Mouse (Mus musculus) retina, adult 2 months (tissue): ENCODE results near the gene Satb2.

ENCODE experiments used
- DNase-seq: peaks from one replicate; pipeline ENCODE4 v3.0.0-alpha.2; 2012; ENCODE audit warnings: low read depth, low spot score

The Satb2 gene

GRCm38 (mm10) chr1:56973593-56973950 lies 4.9 kb downstream of the Satb2 start:
- DNase-seq: no peak

- peak; percentile 64 for DNase-seq
Observed at GRCm38 (mm10) chr1:56972950-56973592, 5.4 kb downstream of the Satb2 start.

- DNase-seq: no peak
Observed at GRCm38 (mm10) chr1:56972251-56972949, 6.0 kb downstream of the Satb2 start.

- no peak for DNase-seq
Observed at GRCm38 (mm10) chr1:56971942-56972250, 6.6 kb downstream of the Satb2 start.

- DNase-seq: no peak
Observed at GRCm38 (mm10) chr1:56971441-56971861, 7.0 kb downstream of the Satb2 start.

GRCm38 (mm10) chr1:56970740-56971141 lies 7.7 kb downstream of the Satb2 start:
- no peak for DNase-seq

GRCm38 (mm10) chr1:56969364-56970360 lies 8.8 kb downstream of the Satb2 start:
- no peak for DNase-seq

- DNase-seq: no peak
Observed at GRCm38 (mm10) chr1:56965879-56966579, 12.4 kb downstream of the Satb2 start.

- DNase-seq: no peak
Observed at GRCm38 (mm10) chr1:56964493-56964892, 14.0 kb downstream of the Satb2 start.

GRCm38 (mm10) chr1:56963291-56963690 lies 15.2 kb downstream of the Satb2 start:
- no peak for DNase-seq

- DNase-seq: no peak
Observed at GRCm38 (mm10) chr1:56958996-56959395, 19.5 kb downstream of the Satb2 start.

- DNase-seq: no peak
Observed at GRCm38 (mm10) chr1:56957942-56958341, 20.5 kb downstream of the Satb2 start.

- no peak for DNase-seq
Observed at GRCm38 (mm10) chr1:56956811-56957210, 21.6 kb downstream of the Satb2 start.

GRCm38 (mm10) chr1:56955739-56956085 lies 22.7 kb downstream of the Satb2 start:
- DNase-seq: no peak

GRCm38 (mm10) chr1:56955055-56955738 lies 23.3 kb downstream of the Satb2 start:
- DNase-seq: no peak

- no peak for DNase-seq
Observed at GRCm38 (mm10) chr1:56953538-56953937, 24.9 kb downstream of the Satb2 start.

GRCm38 (mm10) chr1:56951980-56952379 lies 26.5 kb downstream of the Satb2 start:
- DNase-seq: no peak

- no peak for DNase-seq
Observed at GRCm38 (mm10) chr1:56951525-56951924, 26.9 kb downstream of the Satb2 start.

GRCm38 (mm10) chr1:56939432-56939831 lies 39.0 kb downstream of the Satb2 start:
- no peak for DNase-seq

- no peak for DNase-seq
Observed at GRCm38 (mm10) chr1:56938432-56938831, 40.0 kb downstream of the Satb2 start.

- no peak for DNase-seq
Observed at GRCm38 (mm10) chr1:56936554-56936953, 41.9 kb downstream of the Satb2 start.
